Mouse (Mus musculus) intestine, embryonic 15.5 days (tissue): ENCODE measurements around the gene P2ry2. TPM values are rescaled to one million over a fixed set of nuclear protein-coding genes. Genes with fewer than 3 reads are reported as not detected.

Source experiments
- ATAC-seq: fragments of 200-750 bp; cut with Nextera tagmentation; 2 replicates; pipeline ENCODE4 v1.8.0; 2017; ENCODE audit warnings: moderate TSS enrichment, moderate library complexity
- H3K27ac ChIP-seq: fragments of 300-500 bp; sonication (generic); 2 replicates; pipeline ENCODE4 v1.5.1; 2015; ENCODE audit warnings: mild to moderate bottlenecking, inconsistent platforms
- H3K27me3 ChIP-seq: fragments of 300-500 bp; sonication (generic); replicated peaks from 2 replicates; pipeline ENCODE4 v1.6.1; 2015; ENCODE audit warnings: inconsistent platforms
- H3K36me3 ChIP-seq: fragments of 300-500 bp; sonication (generic); 2 replicates; pipeline ENCODE4 v1.6.1; 2015; ENCODE audit warnings: inconsistent platforms
- H3K4me1 ChIP-seq: fragments of 300-500 bp; sonication (generic); replicated peaks from 2 replicates; pipeline ENCODE4 v1.6.1; 2015; ENCODE audit warnings: inconsistent platforms
- H3K4me2 ChIP-seq: fragments of 300-500 bp; sonication (generic); replicated peaks from 2 replicates; pipeline ENCODE4 v1.6.1; 2015; ENCODE audit warnings: mild to moderate bottlenecking, inconsistent platforms
- H3K4me3 ChIP-seq: fragments of 300-500 bp; sonication (generic); replicated peaks from 2 replicates; pipeline ENCODE4 v1.5.1; 2015; ENCODE audit warnings: inconsistent platforms
- H3K9ac ChIP-seq: fragments of 300-500 bp; sonication (generic); 2 replicates; pipeline ENCODE4 v1.6.1; 2015; ENCODE audit warnings: inconsistent platforms
- H3K9me3 ChIP-seq: fragments of 300-500 bp; sonication (generic); 2 replicates; pipeline ENCODE4 v1.6.1; 2016; ENCODE audit warnings: inconsistent platforms
- WGBS: fragments of 180-500 bp; shearing (Covaris S2); methylation state at CpG from one replicate; pipeline ENCODE4 v1.1.7; 2015; 5-methylcytosine and 5-hydroxymethylcytosine counted together
- polyA plus RNA-seq: library from polyadenylated mRNA; unstranded; fragments of >200 nt; fragmentation: Nextera tagmentation; extraction: Ambion mirVana; gene quantifications from 2 replicates; pipeline ENCODE4 v1.2.1, GENCODE M21; 2015

P2ry2 gene
- polyA plus RNA-seq, 1 experiment from 2014 or later = 2.7 TPM

DNA sequence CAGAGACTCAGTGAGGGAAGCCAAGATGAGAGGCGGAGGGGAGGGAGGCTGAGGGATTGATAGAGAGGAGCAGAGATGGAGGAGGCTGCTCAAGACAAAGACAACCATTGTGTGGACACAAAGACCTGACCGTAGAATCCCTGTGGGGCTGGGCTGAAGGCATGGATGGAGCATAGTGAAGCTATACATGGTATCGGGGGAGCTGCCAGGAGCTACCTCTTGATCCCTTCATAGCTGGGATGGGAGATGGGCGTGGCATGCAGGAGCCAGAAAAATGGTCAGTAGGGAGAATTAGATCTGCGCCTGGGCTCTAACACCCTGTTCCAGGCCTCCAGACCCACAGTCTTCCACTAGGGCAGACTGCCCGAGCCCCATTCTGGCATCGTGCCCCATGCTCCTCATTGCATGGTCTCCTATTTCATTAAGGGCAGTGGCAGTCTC is 4.4 kb upstream of the P2ry2 start:
- Histone ChIP-seq H3K9me3 (no peaks in the 10 kb centered on the region), H3K36me3 (no peaks in the 10 kb centered on the region), H3K4me3 (no peak overlapping the region), H3K9ac (no peak overlapping the region), H3K27me3 (peaks cover 12% of the 10 kb centered on the region), H3K4me1 (peaks cover 3% of the 10 kb centered on the region), H3K27ac (no peak overlapping the region), H3K4me2 (no peak overlapping the region)
- 65% methylated on average over 7 of the region's 7 CpGs for WGBS
- 0 out of 2 replicates have a peak, but pooled peaks have one; percentile 28 for ATAC-seq

DNA sequence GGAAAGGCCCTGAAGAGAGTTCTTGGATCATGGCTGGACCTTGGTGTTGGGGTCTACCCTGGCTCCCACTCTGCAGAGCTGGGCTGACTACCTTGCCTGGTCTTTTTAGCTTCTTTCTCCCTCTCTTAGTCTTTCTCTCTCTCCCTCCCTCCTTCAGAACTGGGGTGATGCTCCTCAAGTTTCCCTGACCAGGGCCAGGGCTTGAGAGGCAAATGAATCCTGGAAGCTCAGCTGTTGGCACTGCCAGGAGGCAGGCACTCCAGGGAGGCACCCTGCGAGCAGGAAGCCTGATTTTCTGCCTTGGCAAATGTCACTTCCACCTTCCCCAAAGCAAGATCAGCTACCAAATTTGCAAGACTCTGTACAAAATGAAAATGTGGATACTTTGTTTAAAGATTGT is 2.3 kb upstream of the P2ry2 start:
- no peaks in the 10 kb centered on the region for H3K9me3 ChIP-seq
- ATAC-seq = no peak
- 91% methylated on average over 1 of the region's 1 CpGs for WGBS
- H3K9ac ChIP-seq = no peak overlapping the region
- H3K27me3 ChIP-seq = peaks cover 27% of the 10 kb centered on the region
- H3K4me1 ChIP-seq = peaks cover 8% of the 10 kb centered on the region
- H3K36me3 ChIP-seq = no peaks in the 10 kb centered on the region
- H3K27ac ChIP-seq = no peak overlapping the region
- H3K4me3 ChIP-seq = no peak overlapping the region
- H3K4me2 ChIP-seq = no peak overlapping the region

DNA sequence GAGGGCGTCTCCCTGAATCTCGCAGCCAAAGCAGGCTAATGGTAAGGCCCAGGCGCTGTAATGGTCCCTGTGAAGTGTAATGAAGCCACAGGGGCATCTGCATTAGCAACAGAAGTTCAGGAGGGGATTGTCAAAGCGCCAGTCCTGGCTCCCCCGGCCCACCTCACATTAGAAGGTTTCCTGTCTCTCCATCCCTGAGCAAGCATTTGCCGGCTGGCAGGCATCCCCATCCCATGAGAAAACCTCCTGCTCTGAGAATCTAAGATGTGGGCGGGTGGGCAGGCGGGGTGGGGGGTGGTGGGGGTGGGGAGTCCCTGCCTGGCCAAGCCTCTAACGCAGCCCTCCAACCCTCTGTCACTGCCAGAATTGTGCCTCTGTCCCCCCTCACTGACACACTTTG is 1.4 kb upstream of the P2ry2 start:
- Histone ChIP-seq H3K4me3 (no peak overlapping the region), H3K27ac (no peak overlapping the region), H3K27me3 (peaks cover 29% of the 10 kb centered on the region), H3K9ac (no peak overlapping the region), H3K9me3 (no peaks in the 10 kb centered on the region), H3K4me2 (no peak overlapping the region), H3K36me3 (no peaks in the 10 kb centered on the region), H3K4me1 (peaks cover 8% of the 10 kb centered on the region)
- 43% methylated on average over 9 of the region's 9 CpGs for WGBS
- ATAC-seq = no peak

- Histone ChIP-seq H3K36me3 (no peaks in the 10 kb centered on the region), H3K9ac (peak overlapping the region; percentile 59), H3K4me2 (peak overlapping the region; percentile 99), H3K4me3 (peak overlapping the region; percentile 56), H3K27me3 (peaks cover 29% of the 10 kb centered on the region), H3K9me3 (no peaks in the 10 kb centered on the region), H3K4me1 (peaks cover 10% of the 10 kb centered on the region), H3K27ac (0 out of 2 replicates have a peak overlapping the region, but pooled peaks have one; percentile 36)
- ATAC-seq = peak; percentile 97
- WGBS = under 1% methylated on average over 49 of the region's 53 CpGs
Measured at GRCm38 (mm10) chr7:101011681-101012367, 842 bp downstream of the P2ry2 start.

DNA sequence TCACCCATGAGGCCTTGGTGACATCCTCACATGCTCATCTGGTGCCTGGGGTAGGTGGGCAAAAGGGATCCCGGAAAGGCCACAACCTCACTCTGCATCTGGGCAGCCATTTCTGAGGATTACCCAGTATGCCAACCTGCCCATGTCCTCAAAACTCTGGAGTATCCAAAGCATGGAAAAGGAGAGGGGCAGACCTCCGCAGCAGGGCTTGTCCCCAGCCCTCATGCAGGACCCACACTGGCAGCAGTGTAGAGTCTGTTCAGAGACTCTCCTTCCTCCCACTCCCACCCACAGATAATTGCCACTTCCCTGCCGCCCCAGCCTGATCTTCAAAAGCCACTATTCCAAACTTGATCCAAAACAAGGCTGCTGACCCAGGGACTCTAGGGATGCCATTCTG is 1.9 kb downstream of the P2ry2 start:
- no peak overlapping the region for H3K27ac ChIP-seq
- ATAC-seq = no peak
- H3K9ac ChIP-seq = no peak overlapping the region
- peak overlapping the region; percentile 99; the same call in 1 of the 2 replicates for H3K4me2 ChIP-seq
- 79% methylated on average over 3 of the region's 3 CpGs for WGBS
- no peaks in the 10 kb centered on the region for H3K9me3 ChIP-seq
- peaks cover 29% of the 10 kb centered on the region for H3K27me3 ChIP-seq
- H3K4me3 ChIP-seq = no peak overlapping the region
- H3K36me3 ChIP-seq = no peaks in the 10 kb centered on the region
- peaks cover 13% of the 10 kb centered on the region for H3K4me1 ChIP-seq

- Histone ChIP-seq H3K9me3 (no peaks in the 10 kb centered on the region), H3K36me3 (no peaks in the 10 kb centered on the region), H3K27ac (no peak overlapping the region), H3K4me3 (no peak overlapping the region), H3K27me3 (peaks cover 9% of the 10 kb centered on the region), H3K9ac (no peak overlapping the region), H3K4me1 (peaks cover 12% of the 10 kb centered on the region), H3K4me2 (no peak overlapping the region)
- ATAC-seq = no peak
- 66% methylated on average over 2 of the region's 2 CpGs for WGBS
Measured at GRCm38 (mm10) chr7:101006201-101006600, 6.5 kb downstream of the P2ry2 start.

DNA sequence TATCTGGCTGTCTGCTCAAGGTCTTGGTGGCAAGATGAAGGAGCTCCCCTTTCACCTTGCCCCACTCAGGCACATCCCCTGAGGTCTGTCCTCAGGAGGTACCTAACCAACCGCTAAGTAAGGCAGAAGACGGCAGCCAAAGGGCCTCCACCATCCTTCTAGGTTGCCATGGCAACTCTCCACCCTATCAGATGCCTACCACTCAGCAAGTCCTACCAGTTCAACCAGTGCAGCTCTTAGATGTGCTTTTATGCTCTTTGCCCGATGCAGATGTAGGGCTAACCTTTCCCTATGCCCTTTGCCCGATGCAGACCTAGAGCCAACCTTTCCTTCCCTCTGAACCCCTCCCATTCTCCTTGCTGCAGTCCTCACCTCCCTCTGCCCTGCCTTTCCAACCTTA is 7.5 kb downstream of the P2ry2 start:
- 0 out of 2 replicates have a peak, but pooled peaks cover 3% of the 10 kb centered on the region for H3K27me3 ChIP-seq
- WGBS = 53% methylated on average over 4 of the region's 4 CpGs
- peak; percentile 77 for ATAC-seq
- H3K4me3 ChIP-seq = no peak overlapping the region
- H3K4me2 ChIP-seq = no peak overlapping the region
- no peak overlapping the region for H3K9ac ChIP-seq
- H3K4me1 ChIP-seq = peaks cover 12% of the 10 kb centered on the region
- H3K36me3 ChIP-seq = no peaks in the 10 kb centered on the region
- H3K27ac ChIP-seq = no peak overlapping the region
- H3K9me3 ChIP-seq = no peaks in the 10 kb centered on the region

DNA sequence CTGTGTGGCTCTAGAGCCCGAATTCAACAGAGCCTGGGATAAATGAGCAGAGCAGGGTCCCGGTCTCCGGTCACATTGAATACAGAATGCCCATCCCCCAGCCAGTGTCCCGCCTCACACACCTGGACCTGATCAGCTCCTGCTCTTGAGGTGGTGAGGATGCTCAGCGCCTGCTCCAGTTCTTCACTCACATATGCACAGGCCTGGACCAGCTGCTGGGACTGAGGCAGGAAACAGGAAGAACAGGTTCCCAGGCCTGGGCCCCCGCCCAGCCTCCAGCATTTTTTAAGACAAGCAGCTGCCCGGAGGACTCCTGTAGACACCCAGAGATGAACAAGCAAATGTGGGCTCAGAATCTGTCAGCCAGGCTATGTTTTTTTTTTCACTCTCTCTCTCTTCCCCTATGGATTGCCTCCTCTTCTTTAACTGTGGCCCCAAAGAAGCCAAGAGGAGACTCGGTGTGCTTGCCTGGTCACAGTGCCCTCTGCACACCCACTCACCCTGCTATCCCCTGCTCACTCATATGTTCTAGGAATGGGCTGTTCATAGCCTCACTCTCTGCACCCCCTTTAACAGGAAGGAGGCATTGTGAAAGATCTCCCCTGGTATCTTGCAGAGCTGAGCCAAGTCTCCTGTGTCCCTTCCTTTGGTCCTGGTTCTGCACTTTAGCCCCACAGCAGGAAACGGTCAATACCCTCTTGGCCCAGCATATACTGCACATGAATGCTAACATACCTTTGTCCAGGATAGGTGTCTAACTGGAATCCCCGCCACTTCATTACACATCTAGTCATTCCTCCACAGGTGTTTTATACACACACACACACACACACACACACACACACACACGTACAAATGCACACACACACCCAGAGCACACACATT is 9.0 kb downstream of the P2ry2 start:
- H3K4me2 ChIP-seq = no peak overlapping the region
- peak; percentile 50 for ATAC-seq
- no peak overlapping the region for H3K9ac ChIP-seq
- no peak overlapping the region for H3K4me3 ChIP-seq
- H3K36me3 ChIP-seq = no peaks in the 10 kb centered on the region
- no peak overlapping the region for H3K27ac ChIP-seq
- no peaks in the 10 kb centered on the region for H3K9me3 ChIP-seq
- WGBS = 62% methylated on average over 11 of the region's 11 CpGs
- peaks cover 12% of the 10 kb centered on the region for H3K4me1 ChIP-seq
- H3K27me3 ChIP-seq = no peaks in the 10 kb centered on the region

- no peak for ATAC-seq
- H3K9me3 ChIP-seq = no peaks in the 10 kb centered on the region
- no peak overlapping the region for H3K27ac ChIP-seq
- peaks cover 12% of the 10 kb centered on the region for H3K4me1 ChIP-seq
- no peak overlapping the region for H3K9ac ChIP-seq
- H3K27me3 ChIP-seq = no peaks in the 10 kb centered on the region
- no peak overlapping the region for H3K4me2 ChIP-seq
- H3K36me3 ChIP-seq = no peaks in the 10 kb centered on the region
- 76% methylated on average over 6 of the region's 6 CpGs for WGBS
- H3K4me3 ChIP-seq = no peak overlapping the region
Measured at GRCm38 (mm10) chr7:101002274-101002673, 10.4 kb downstream of the P2ry2 start.

GRCm38 (mm10) chr7:100999623-101000022 is 13.0 kb downstream of the P2ry2 start:
- 82% methylated on average over 5 of the region's 5 CpGs for WGBS
- Histone ChIP-seq H3K36me3 (no peaks in the 10 kb centered on the region), H3K27me3 (no peaks in the 10 kb centered on the region), H3K4me2 (no peak overlapping the region), H3K9me3 (no peaks in the 10 kb centered on the region), H3K27ac (no peak overlapping the region), H3K4me3 (no peak overlapping the region), H3K4me1 (peaks cover 7% of the 10 kb centered on the region), H3K9ac (no peak overlapping the region)
- no peak for ATAC-seq

DNA sequence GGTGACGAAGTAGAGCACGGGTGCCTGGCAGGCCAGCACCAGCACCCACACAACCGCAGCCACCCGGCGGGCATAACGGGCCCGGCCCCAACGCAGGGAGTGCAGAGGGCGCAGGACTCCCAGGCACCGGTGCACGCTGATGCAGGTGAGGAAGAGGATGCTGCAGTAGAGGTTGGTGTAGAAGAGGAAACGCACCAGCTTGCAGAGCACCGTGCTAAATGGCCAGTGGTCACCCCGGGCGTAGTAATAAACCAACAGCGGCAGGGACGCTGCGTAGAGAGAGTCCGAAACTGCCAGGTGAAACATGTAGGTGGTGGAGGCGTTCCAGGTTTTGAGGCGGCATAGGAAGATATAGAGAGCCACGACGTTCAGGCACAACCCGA is 14.1 kb downstream of the P2ry2 start:
- Histone ChIP-seq H3K4me3 (no peak overlapping the region), H3K27me3 (no peaks in the 10 kb centered on the region), H3K9me3 (no peaks in the 10 kb centered on the region), H3K36me3 (no peaks in the 10 kb centered on the region), H3K4me1 (peaks cover 4% of the 10 kb centered on the region), H3K4me2 (no peak overlapping the region), H3K9ac (no peak overlapping the region), H3K27ac (no peak overlapping the region)
- no peak for ATAC-seq
- 86% methylated on average over 24 of the region's 24 CpGs for WGBS

- Histone ChIP-seq H3K27ac (no peak overlapping the region), H3K4me3 (no peak overlapping the region), H3K9ac (no peak overlapping the region), H3K4me1 (no peaks in the 10 kb centered on the region), H3K27me3 (no peaks in the 10 kb centered on the region), H3K36me3 (no peaks in the 10 kb centered on the region), H3K4me2 (no peak overlapping the region), H3K9me3 (no peaks in the 10 kb centered on the region)
- no peak for ATAC-seq
- 84% methylated on average over 31 of the region's 31 CpGs for WGBS
Measured at GRCm38 (mm10) chr7:100997951-100998577, 14.6 kb downstream of the P2ry2 start.
